Mouse (Mus musculus) limb, embryonic 13.5 days (tissue): ENCODE results near the gene Mrgbp. TPM values are rescaled to one million over a fixed set of nuclear protein-coding genes. Genes with fewer than 3 reads are reported as not detected.

Experiments
- ATAC-seq: fragments of 200-750 bp; cut with Nextera tagmentation; 2 replicates; pipeline ENCODE4 v1.8.0; 2017; ENCODE audit warnings: low read depth, moderate number of reproducible peaks, moderate TSS enrichment; ENCODE audit not compliant: low FRiP score
- H3K27ac ChIP-seq: fragments of 300-500 bp; sonication (generic); 2 replicates; pipeline ENCODE4 v1.5.1; 2015; ENCODE audit warnings: inconsistent platforms, mild to moderate bottlenecking, moderate library complexity
- H3K27me3 ChIP-seq: fragments of 300-500 bp; sonication (generic); 2 replicates; pipeline ENCODE4 v1.6.1; 2015; ENCODE audit warnings: mild to moderate bottlenecking, inconsistent platforms
- H3K36me3 ChIP-seq: fragments of 300-500 bp; sonication (generic); 2 replicates; pipeline ENCODE4 v1.6.1; 2015; ENCODE audit warnings: inconsistent platforms, mild to moderate bottlenecking, moderate library complexity
- H3K4me1 ChIP-seq: fragments of 300-500 bp; sonication (generic); 2 replicates; pipeline ENCODE4 v1.6.1; 2015; ENCODE audit warnings: inconsistent platforms
- H3K4me2 ChIP-seq: fragments of 300-500 bp; sonication (generic); replicated peaks from 2 replicates; pipeline ENCODE4 v1.6.1; 2015; ENCODE audit warnings: inconsistent platforms, mild to moderate bottlenecking, moderate library complexity
- H3K4me3 ChIP-seq: fragments of 300-500 bp; sonication (generic); 2 replicates; pipeline ENCODE4 v1.5.1; 2015; ENCODE audit warnings: moderate library complexity, mild to moderate bottlenecking, inconsistent platforms
- H3K9ac ChIP-seq: fragments of 300-500 bp; sonication (generic); 2 replicates; pipeline ENCODE4 v1.6.1; 2015; ENCODE audit warnings: mild to moderate bottlenecking, inconsistent platforms
- H3K9me3 ChIP-seq: fragments of 300-500 bp; sonication (generic); 2 replicates; pipeline ENCODE4 v1.6.1; 2016; ENCODE audit warnings: inconsistent platforms
- WGBS: fragments of 180-500 bp; shearing (Covaris S2); methylation state at CpG from one replicate; pipeline ENCODE4 v1.1.7; 2015; 5-methylcytosine and 5-hydroxymethylcytosine counted together
- polyA plus RNA-seq: library from polyadenylated mRNA; unstranded; fragments of >200 nt; fragmentation: Nextera tagmentation; extraction: Ambion mirVana; gene quantifications from 2 replicates; pipeline ENCODE4 v1.2.1, GENCODE M21; 2015

The Mrgbp gene
- polyA plus RNA-seq, 1 experiment from 2014 or later: 35.0 TPM

GRCm38 (mm10) chr2:180563296-180563695, 17.8 kb upstream of the Mrgbp start:
- Histone ChIP-seq H3K9me3 (no peaks in the 10 kb centered on the region), H3K4me1 (peaks cover 2% of the 10 kb centered on the region; the same call in 1 of the 2 replicates), H3K27me3 (0 out of 2 replicates have a peak, but pooled peaks cover 2% of the 10 kb centered on the region), H3K4me3 (no peak overlapping the region), H3K4me2 (no peak overlapping the region), H3K27ac (no peak overlapping the region), H3K9ac (no peak overlapping the region), H3K36me3 (no peaks in the 10 kb centered on the region)
- WGBS: 58% methylated on average over 6 of the region's 6 CpGs
- ATAC-seq: no peak

- Histone ChIP-seq H3K9ac (no peak overlapping the region), H3K9me3 (no peaks in the 10 kb centered on the region), H3K4me2 (no peak overlapping the region), H3K27me3 (0 out of 2 replicates have a peak, but pooled peaks cover 2% of the 10 kb centered on the region), H3K27ac (no peak overlapping the region), H3K4me1 (peaks cover 7% of the 10 kb centered on the region), H3K4me3 (no peak overlapping the region), H3K36me3 (no peaks in the 10 kb centered on the region)
- WGBS: 33% methylated on average over 5 of the region's 5 CpGs
- ATAC-seq: no peak
Observed at GRCm38 (mm10) chr2:180563841-180564240, 17.3 kb upstream of the Mrgbp start.

- H3K4me3 ChIP-seq: no peak overlapping the region
- H3K36me3 ChIP-seq: no peaks in the 10 kb centered on the region
- peaks cover 16% of the 10 kb centered on the region for H3K4me1 ChIP-seq
- H3K9ac ChIP-seq: no peak overlapping the region
- no peaks in the 10 kb centered on the region for H3K9me3 ChIP-seq
- 38% methylated on average over 13 of the region's 13 CpGs for WGBS
- ATAC-seq: no peak
- H3K4me2 ChIP-seq: no peak overlapping the region
- 0 out of 2 replicates have a peak, but pooled peaks cover 7% of the 10 kb centered on the region for H3K27me3 ChIP-seq
- no peak overlapping the region for H3K27ac ChIP-seq
Observed at GRCm38 (mm10) chr2:180566240-180566913, 14.7 kb upstream of the Mrgbp start.

GRCm38 (mm10) chr2:180569028-180569643, 12.0 kb upstream of the Mrgbp start:
- peak; percentile 71 for ATAC-seq
- 25% methylated on average over 3 of the region's 3 CpGs for WGBS
- Histone ChIP-seq H3K9me3 (no peaks in the 10 kb centered on the region), H3K4me3 (no peak overlapping the region), H3K36me3 (no peaks in the 10 kb centered on the region), H3K27me3 (0 out of 2 replicates have a peak, but pooled peaks cover 5% of the 10 kb centered on the region), H3K4me2 (no peak overlapping the region), H3K9ac (no peak overlapping the region), H3K27ac (peak overlapping the region; percentile 29; the same call in 1 of the 2 replicates), H3K4me1 (peaks cover 16% of the 10 kb centered on the region)

GRCm38 (mm10) chr2:180576482-180576881, 4.6 kb upstream of the Mrgbp start:
- no peaks in the 10 kb centered on the region for H3K36me3 ChIP-seq
- peaks cover 6% of the 10 kb centered on the region; the same call in 1 of the 2 replicates for H3K4me1 ChIP-seq
- H3K9ac ChIP-seq: no peak overlapping the region
- no peak for ATAC-seq
- no peak overlapping the region for H3K27ac ChIP-seq
- 67% methylated on average over 4 of the region's 4 CpGs for WGBS
- H3K4me2 ChIP-seq: no peak overlapping the region
- no peak overlapping the region for H3K4me3 ChIP-seq
- H3K9me3 ChIP-seq: no peaks in the 10 kb centered on the region
- peaks cover 3% of the 10 kb centered on the region for H3K27me3 ChIP-seq

- no peak for ATAC-seq
- peaks cover 3% of the 10 kb centered on the region for H3K27me3 ChIP-seq
- peaks cover 17% of the 10 kb centered on the region for H3K4me1 ChIP-seq
- H3K4me3 ChIP-seq: no peak overlapping the region
- no peak overlapping the region for H3K9ac ChIP-seq
- H3K9me3 ChIP-seq: no peaks in the 10 kb centered on the region
- no peak overlapping the region for H3K27ac ChIP-seq
- H3K4me2 ChIP-seq: no peak overlapping the region
- no peaks in the 10 kb centered on the region for H3K36me3 ChIP-seq
- 2% methylated on average over 3 of the region's 3 CpGs for WGBS
Observed at GRCm38 (mm10) chr2:180578686-180579085, 2.4 kb upstream of the Mrgbp start.

- H3K4me3 ChIP-seq: peak overlapping the region; percentile 86
- H3K4me2 ChIP-seq: peak overlapping the region; percentile 88
- H3K27ac ChIP-seq: no peak overlapping the region; the same call in 1 of the 2 replicates
- H3K4me1 ChIP-seq: peaks cover 23% of the 10 kb centered on the region
- no peaks in the 10 kb centered on the region for H3K9me3 ChIP-seq
- peak overlapping the region; percentile 95 for H3K9ac ChIP-seq
- H3K27me3 ChIP-seq: peaks cover 3% of the 10 kb centered on the region; the same call in 1 of the 2 replicates
- 0% methylated on average over 57 of the region's 57 CpGs for WGBS
- peak; percentile 84 for ATAC-seq
- peaks cover 28% of the 10 kb centered on the region for H3K36me3 ChIP-seq
Observed at GRCm38 (mm10) chr2:180582481-180583153, 1.5 kb downstream of the Mrgbp start.

GRCm38 (mm10) chr2:180583154-180583507, 2.0 kb downstream of the Mrgbp start:
- 20% methylated on average over 7 of the region's 7 CpGs for WGBS
- peaks cover 23% of the 10 kb centered on the region for H3K4me1 ChIP-seq
- H3K27ac ChIP-seq: no peak overlapping the region
- no peaks in the 10 kb centered on the region for H3K9me3 ChIP-seq
- peak; percentile 11 for ATAC-seq
- H3K27me3 ChIP-seq: peaks cover 3% of the 10 kb centered on the region; the same call in 1 of the 2 replicates
- peak overlapping the region; percentile 95 for H3K9ac ChIP-seq
- peaks cover 28% of the 10 kb centered on the region for H3K36me3 ChIP-seq
- H3K4me3 ChIP-seq: peak overlapping the region; percentile 86
- H3K4me2 ChIP-seq: peak overlapping the region; percentile 88

- H3K27me3 ChIP-seq: no peaks in the 10 kb centered on the region
- peak overlapping the region; percentile 93 for H3K9ac ChIP-seq
- H3K4me1 ChIP-seq: peaks cover 22% of the 10 kb centered on the region
- peak overlapping the region; percentile 90 for H3K4me2 ChIP-seq
- peak overlapping the region; percentile 94 for H3K4me3 ChIP-seq
- H3K27ac ChIP-seq: peak overlapping the region; percentile 88
- WGBS: 49% methylated on average over 6 of the region's 6 CpGs
- H3K9me3 ChIP-seq: no peaks in the 10 kb centered on the region
- ATAC-seq: no peak
- peaks cover 57% of the 10 kb centered on the region for H3K36me3 ChIP-seq
Observed at GRCm38 (mm10) chr2:180588736-180589122, 7.6 kb downstream of the Mrgbp start.

GRCm38 (mm10) chr2:180589123-180589831, 8.2 kb downstream of the Mrgbp start, which contains the start of gene Ogfr:
Gene Ogfr (plus strand): TSS chr2:180589245.
- peak; percentile 92 for ATAC-seq
- Histone ChIP-seq H3K4me2 (peak within 1 kb of the TSS; percentile 90), H3K36me3 (peaks cover 62% of the 10 kb centered on the region), H3K9me3 (no peaks in the 10 kb centered on the region), H3K4me3 (peak within 1 kb of the TSS; percentile 94), H3K4me1 (peaks cover 17% of the 10 kb centered on the region), H3K27me3 (no peaks in the 10 kb centered on the region), H3K9ac (peak within 1 kb of the TSS; percentile 93), H3K27ac (peak within 1 kb of the TSS; percentile 88)
- under 1% methylated on average over 49 of the region's 67 CpGs for WGBS

- WGBS: 39% methylated on average over 4 of the region's 4 CpGs
- Histone ChIP-seq H3K27me3 (peaks cover 33% of the 10 kb centered on the region), H3K27ac (peak within 1 kb of the TSS; percentile 89), H3K4me1 (peaks cover 40% of the 10 kb centered on the region), H3K36me3 (peaks cover 39% of the 10 kb centered on the region), H3K9ac (peak within 1 kb of the TSS; percentile 75), H3K4me3 (peak within 1 kb of the TSS; percentile 53), H3K4me2 (peak within 1 kb of the TSS; percentile 71), H3K9me3 (no peaks in the 10 kb centered on the region)
- no peak for ATAC-seq
Observed at GRCm38 (mm10) chr2:180597490-180597889, 16.4 kb downstream of the Mrgbp start, which contains the start of gene Col9a3. Gene Col9a3 (plus strand): TSS chr2:180597790.
